Mouse (Mus musculus): ENCODE data around the gene Stim2. TPM values are rescaled to one million over a fixed set of nuclear protein-coding genes. Genes with fewer than 3 reads are reported as not detected.

The Stim2 gene
- polyA plus RNA-seq, 1 experiment from 2014 or later, result 20.3 TPM

GRCm38 (mm10) chr5:54056266-54056665, 58.0 kb downstream of the Stim2 start:
- no peak for ATAC-seq
- Histone ChIP-seq H3K4me2 (replicated peaks; ENCODE audit: low read depth, low read length) (no peak overlapping the region), H3K4me1 (ENCODE audit: insufficient read depth, low read depth, low read length) (no peaks in the 10 kb centered on the region), H3K27me3 (replicated peaks; ENCODE audit: insufficient read depth, low read length) (no peaks in the 10 kb centered on the region), H3K9me3 (ENCODE audit: low read length) (no peaks in the 10 kb centered on the region), H3K27ac (ENCODE audit: low read length) (no peak overlapping the region), H3K36me3 (ENCODE audit: insufficient read depth, low read length) (no peaks in the 10 kb centered on the region; the same call in 1 of the 2 replicates), H3K9ac (replicated peaks; ENCODE audit: low read depth) (no peak overlapping the region), H3K4me3 (ENCODE audit: low read depth, low read length) (no peak overlapping the region)
- TF ChIP-seq CTCF (IDR thresholded peaks at IDR 0.05), result no peak
- no peak for TF ChIP-seq EP300 (IDR thresholded peaks at IDR 0.05)
- 65% methylated on average over 6 of the region's 6 CpGs for WGBS
- no peak for DNase-seq (ENCODE audit: low spot score)

DNA sequence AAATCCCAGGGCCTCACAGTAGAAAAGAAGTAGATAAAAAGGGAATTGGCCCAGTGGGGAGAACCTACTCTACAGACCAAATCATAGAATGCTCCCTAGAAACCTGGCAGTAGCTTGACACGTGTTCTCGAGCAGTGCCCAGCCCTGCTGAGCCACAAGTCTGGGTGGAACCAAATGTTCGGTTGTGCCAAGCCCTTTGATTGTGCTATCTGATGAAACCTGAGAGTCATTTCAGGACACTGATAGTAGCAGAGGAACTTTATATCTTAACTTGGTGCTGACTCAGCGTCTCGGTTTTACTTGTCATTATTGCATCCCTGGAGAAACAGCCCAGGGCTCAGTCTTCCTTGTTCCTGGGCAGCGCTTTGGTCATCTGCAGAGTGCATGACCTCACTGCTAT, 61.7 kb downstream of the Stim2 start:
- 85% methylated on average over 6 of the region's 6 CpGs for WGBS
- H3K4me1 ChIP-seq (ENCODE audit: insufficient read depth, low read depth, low read length), result no peaks in the 10 kb centered on the region
- H3K36me3 ChIP-seq (ENCODE audit: insufficient read depth, low read length), result no peaks in the 10 kb centered on the region; the same call in 1 of the 2 replicates
- no peak overlapping the region for H3K27ac ChIP-seq (ENCODE audit: low read length)
- no peak overlapping the region for H3K4me2 ChIP-seq (replicated peaks; ENCODE audit: low read depth, low read length)
- H3K9me3 ChIP-seq (ENCODE audit: low read length), result no peaks in the 10 kb centered on the region
- no peak for TF ChIP-seq CTCF (IDR thresholded peaks at IDR 0.05)
- no peak for TF ChIP-seq EP300 (IDR thresholded peaks at IDR 0.05)
- H3K4me3 ChIP-seq (ENCODE audit: low read depth, low read length), result no peak overlapping the region
- H3K9ac ChIP-seq (replicated peaks; ENCODE audit: low read depth), result no peak overlapping the region
- no peaks in the 10 kb centered on the region for H3K27me3 ChIP-seq (replicated peaks; ENCODE audit: insufficient read depth, low read length)
- ATAC-seq, result no peak
- no peak for DNase-seq (ENCODE audit: low spot score)

DNA sequence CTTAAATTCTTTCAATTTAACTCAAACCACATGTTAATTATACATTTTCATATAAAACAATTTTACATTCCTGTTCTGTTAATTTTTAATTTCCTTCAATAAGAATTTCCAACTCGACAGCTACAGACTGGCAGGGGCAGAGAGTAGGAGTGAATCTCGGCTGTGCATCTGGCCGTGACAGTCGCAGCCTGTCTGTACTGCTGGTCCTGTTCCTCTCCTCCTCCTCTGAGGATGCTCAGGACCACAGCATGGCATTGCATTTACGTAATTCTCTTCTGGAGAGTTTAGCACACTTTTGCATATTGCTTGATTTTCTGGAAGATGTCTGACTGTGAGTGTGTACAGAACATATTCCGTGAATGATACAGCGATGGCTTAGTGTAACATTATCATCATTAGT, 63.8 kb downstream of the Stim2 start:
- TF ChIP-seq EP300 (IDR thresholded peaks at IDR 0.05), result no peak
- TF ChIP-seq CTCF (IDR thresholded peaks at IDR 0.05), result no peak
- no peak overlapping the region for H3K27ac ChIP-seq (ENCODE audit: low read length)
- no peak for DNase-seq (ENCODE audit: low spot score)
- no peak overlapping the region for H3K4me3 ChIP-seq (ENCODE audit: low read depth, low read length)
- no peaks in the 10 kb centered on the region; the same call in 1 of the 2 replicates for H3K36me3 ChIP-seq (ENCODE audit: insufficient read depth, low read length)
- H3K4me2 ChIP-seq (replicated peaks; ENCODE audit: low read depth, low read length), result no peak overlapping the region
- ATAC-seq, result no peak
- H3K4me1 ChIP-seq (ENCODE audit: insufficient read depth, low read depth, low read length), result no peaks in the 10 kb centered on the region
- 78% methylated on average over 7 of the region's 7 CpGs for WGBS
- no peaks in the 10 kb centered on the region for H3K27me3 ChIP-seq (replicated peaks; ENCODE audit: insufficient read depth, low read length)
- H3K9ac ChIP-seq (replicated peaks; ENCODE audit: low read depth), result no peak overlapping the region
- no peaks in the 10 kb centered on the region for H3K9me3 ChIP-seq (ENCODE audit: low read length)

DNA sequence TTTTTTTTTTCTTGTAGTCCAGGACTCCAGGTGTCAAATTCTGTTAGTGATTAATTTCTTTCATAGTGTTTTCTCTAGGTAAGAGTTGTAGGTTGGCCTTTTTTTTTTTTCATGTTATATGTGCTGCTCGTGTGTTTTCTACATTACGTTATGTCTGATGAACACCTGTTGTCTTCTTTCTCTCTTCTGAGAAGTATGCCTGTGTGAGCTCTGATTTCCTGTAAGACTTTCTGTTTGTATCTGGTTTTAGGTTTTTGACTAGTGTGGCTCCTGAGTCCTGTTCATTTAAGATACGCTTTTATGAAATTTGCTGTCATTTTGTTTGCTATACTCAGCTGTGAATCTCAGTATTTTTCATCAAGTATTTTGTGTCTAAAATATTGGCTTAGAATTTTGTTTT, 69.3 kb downstream of the Stim2 start:
- DNase-seq (ENCODE audit: low spot score) (no peak), ATAC-seq (no peak)
- TF ChIP-seq CTCF (IDR thresholded peaks at IDR 0.05), result no peak
- no peak for TF ChIP-seq EP300 (IDR thresholded peaks at IDR 0.05)
- H3K4me1 ChIP-seq (ENCODE audit: insufficient read depth, low read depth, low read length), result no peaks in the 10 kb centered on the region
- no peak overlapping the region for H3K4me3 ChIP-seq (ENCODE audit: low read depth, low read length)
- H3K27me3 ChIP-seq (replicated peaks; ENCODE audit: insufficient read depth, low read length), result no peaks in the 10 kb centered on the region
- no peak overlapping the region for H3K9ac ChIP-seq (replicated peaks; ENCODE audit: low read depth)
- H3K36me3 ChIP-seq (ENCODE audit: insufficient read depth, low read length), result no peaks in the 10 kb centered on the region
- H3K27ac ChIP-seq (ENCODE audit: low read length), result no peak overlapping the region
- WGBS, result 88% methylated on average over 3 of the region's 3 CpGs
- no peak overlapping the region for H3K4me2 ChIP-seq (replicated peaks; ENCODE audit: low read depth, low read length)
- no peaks in the 10 kb centered on the region for H3K9me3 ChIP-seq (ENCODE audit: low read length)

GRCm38 (mm10) chr5:54070549-54070948, 72.2 kb downstream of the Stim2 start:
- WGBS, result 88% methylated on average over 2 of the region's 2 CpGs

DNA sequence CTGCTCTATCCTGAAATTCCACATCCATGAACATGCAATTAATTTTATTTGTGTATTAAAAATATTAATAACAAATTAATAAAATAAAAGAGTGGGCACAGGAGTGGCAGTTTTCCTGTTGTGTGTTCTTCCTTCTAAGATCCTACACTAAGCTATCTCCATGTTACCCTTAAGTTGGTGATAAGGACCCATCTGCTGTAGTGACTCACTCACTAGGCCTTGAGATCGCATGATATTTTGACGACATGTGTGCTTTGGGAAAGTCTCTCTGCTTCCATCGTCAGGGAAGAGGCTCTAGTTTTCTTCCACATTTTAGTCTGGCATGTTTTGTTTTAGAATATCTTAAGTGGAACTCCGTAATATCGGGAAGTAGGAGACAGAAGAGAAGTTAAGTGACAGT, 73.0 kb downstream of the Stim2 start:
- no peaks in the 10 kb centered on the region for H3K9me3 ChIP-seq (ENCODE audit: low read length)
- H3K27ac ChIP-seq (ENCODE audit: low read length), result no peak overlapping the region
- no peaks in the 10 kb centered on the region for H3K36me3 ChIP-seq (ENCODE audit: insufficient read depth, low read length)
- TF ChIP-seq CTCF (IDR thresholded peaks at IDR 0.05), result no peak
- TF ChIP-seq EP300 (IDR thresholded peaks at IDR 0.05), result no peak
- no peaks in the 10 kb centered on the region; the same call in 1 of the 2 replicates for H3K4me1 ChIP-seq (ENCODE audit: insufficient read depth, low read depth, low read length)
- ATAC-seq (no peak), DNase-seq (ENCODE audit: low spot score) (no peak)
- no peaks in the 10 kb centered on the region for H3K27me3 ChIP-seq (replicated peaks; ENCODE audit: insufficient read depth, low read length)
- H3K4me3 ChIP-seq (ENCODE audit: low read depth, low read length), result no peak overlapping the region
- H3K9ac ChIP-seq (replicated peaks; ENCODE audit: low read depth), result no peak overlapping the region
- H3K4me2 ChIP-seq (replicated peaks; ENCODE audit: low read depth, low read length), result no peak overlapping the region
- 79% methylated on average over 5 of the region's 5 CpGs for WGBS

More at GRCm38 (mm10) chr5:54070549-54070948, 72.2 kb downstream of the Stim2 start:
- Histone ChIP-seq H3K36me3 (ENCODE audit: insufficient read depth, low read length) (no peaks in the 10 kb centered on the region), H3K27me3 (replicated peaks; ENCODE audit: insufficient read depth, low read length) (no peaks in the 10 kb centered on the region), H3K4me2 (replicated peaks; ENCODE audit: low read depth, low read length) (no peak overlapping the region), H3K4me1 (ENCODE audit: insufficient read depth, low read depth, low read length) (no peaks in the 10 kb centered on the region; the same call in 1 of the 2 replicates), H3K27ac (ENCODE audit: low read length) (no peak overlapping the region), H3K9ac (replicated peaks; ENCODE audit: low read depth) (no peak overlapping the region), H3K9me3 (ENCODE audit: low read length) (no peaks in the 10 kb centered on the region), H3K4me3 (ENCODE audit: low read depth, low read length) (no peak overlapping the region)
- ATAC-seq, result no peak
- DNase-seq (ENCODE audit: low spot score), result no peak
- no peak for TF ChIP-seq EP300 (IDR thresholded peaks at IDR 0.05)
- TF ChIP-seq CTCF (IDR thresholded peaks at IDR 0.05), result no peak

- H3K4me1 ChIP-seq (ENCODE audit: insufficient read depth, low read depth, low read length), result no peaks in the 10 kb centered on the region; the same call in 1 of the 2 replicates
- H3K27ac ChIP-seq (ENCODE audit: low read length), result no peak overlapping the region
- ATAC-seq, result no peak
- no peaks in the 10 kb centered on the region for H3K36me3 ChIP-seq (ENCODE audit: insufficient read depth, low read length)
- no peaks in the 10 kb centered on the region for H3K27me3 ChIP-seq (replicated peaks; ENCODE audit: insufficient read depth, low read length)
- no peak overlapping the region for H3K4me2 ChIP-seq (replicated peaks; ENCODE audit: low read depth, low read length)
- H3K4me3 ChIP-seq (ENCODE audit: low read depth, low read length), result no peak overlapping the region
- H3K9ac ChIP-seq (replicated peaks; ENCODE audit: low read depth), result no peak overlapping the region
- no peak for DNase-seq (ENCODE audit: low spot score)
- WGBS, result 80% methylated on average over 7 of the region's 7 CpGs
- H3K9me3 ChIP-seq (ENCODE audit: low read length), result no peaks in the 10 kb centered on the region
- TF ChIP-seq CTCF (IDR thresholded peaks at IDR 0.05), result no peak
- TF ChIP-seq EP300 (IDR thresholded peaks at IDR 0.05), result no peak
Measured at GRCm38 (mm10) chr5:54071705-54072104, 73.4 kb downstream of the Stim2 start.

All from lung, postnatal 0 days (tissue).